Mouse (Mus musculus): ENCODE results near the gene Eif2a. TPM values are rescaled to one million over a fixed set of nuclear protein-coding genes. Genes with fewer than 3 reads are reported as not detected.

The Eif2a gene
- polyA plus RNA-seq, 1 experiment from 2014 or later, result 56.5 TPM

- H3K9ac ChIP-seq, result no peak overlapping the region
- 87% methylated on average over 7 of the region's 7 CpGs for WGBS
Measured at GRCm38 (mm10) chr3:58508020-58508750, 17.4 kb upstream of the Eif2a start.

GRCm38 (mm10) chr3:58511581-58511980, 14.0 kb upstream of the Eif2a start:
- Histone ChIP-seq H3K9me3 (no peaks in the 10 kb centered on the region), H3K27me3 (no peaks in the 10 kb centered on the region), H3K4me1 (no peaks in the 10 kb centered on the region), H3K4me2 (no peak overlapping the region), H3K36me3 (no peaks in the 10 kb centered on the region), H3K9ac (no peak overlapping the region), H3K4me3 (no peak overlapping the region), H3K27ac (no peak overlapping the region)
- ATAC-seq (ENCODE audit: insufficient number of reproducible peaks, insufficient read depth, low FRiP score, low TSS enrichment, low read depth), result no peak

More at GRCm38 (mm10) chr3:58508020-58508750, 17.4 kb upstream of the Eif2a start:
- no peaks in the 10 kb centered on the region for H3K36me3 ChIP-seq
- no peaks in the 10 kb centered on the region for H3K27me3 ChIP-seq
- ATAC-seq (ENCODE audit: insufficient number of reproducible peaks, insufficient read depth, low FRiP score, low TSS enrichment, low read depth), result no peak
- no peak overlapping the region for H3K4me3 ChIP-seq
- H3K4me2 ChIP-seq, result no peak overlapping the region
- no peaks in the 10 kb centered on the region for H3K4me1 ChIP-seq
- H3K27ac ChIP-seq, result no peak overlapping the region
- no peaks in the 10 kb centered on the region for H3K9me3 ChIP-seq

GRCm38 (mm10) chr3:58512740-58513139, 12.9 kb upstream of the Eif2a start:
- no peak for ATAC-seq (ENCODE audit: insufficient number of reproducible peaks, insufficient read depth, low FRiP score, low TSS enrichment, low read depth)
- H3K4me1 ChIP-seq, result no peaks in the 10 kb centered on the region
- no peaks in the 10 kb centered on the region for H3K9me3 ChIP-seq
- H3K27me3 ChIP-seq, result no peaks in the 10 kb centered on the region
- no peaks in the 10 kb centered on the region for H3K36me3 ChIP-seq
- H3K4me3 ChIP-seq, result no peak overlapping the region
- H3K9ac ChIP-seq, result no peak overlapping the region
- H3K27ac ChIP-seq, result no peak overlapping the region
- H3K4me2 ChIP-seq, result no peak overlapping the region
- 80% methylated on average over 3 of the region's 3 CpGs for WGBS

GRCm38 (mm10) chr3:58513483-58513882, 12.1 kb upstream of the Eif2a start:
- no peak overlapping the region for H3K4me3 ChIP-seq
- H3K27ac ChIP-seq, result no peak overlapping the region
- H3K4me2 ChIP-seq, result no peak overlapping the region
- no peaks in the 10 kb centered on the region for H3K27me3 ChIP-seq
- 84% methylated on average over 4 of the region's 4 CpGs for WGBS
- no peaks in the 10 kb centered on the region for H3K4me1 ChIP-seq
- H3K36me3 ChIP-seq, result no peaks in the 10 kb centered on the region
- H3K9ac ChIP-seq, result no peak overlapping the region
- H3K9me3 ChIP-seq, result no peaks in the 10 kb centered on the region
- ATAC-seq (ENCODE audit: insufficient number of reproducible peaks, insufficient read depth, low FRiP score, low TSS enrichment, low read depth), result no peak

- Histone ChIP-seq H3K4me1 (no peaks in the 10 kb centered on the region), H3K9me3 (no peaks in the 10 kb centered on the region), H3K27me3 (no peaks in the 10 kb centered on the region), H3K4me2 (no peak overlapping the region), H3K27ac (no peak overlapping the region), H3K9ac (no peak overlapping the region), H3K36me3 (no peaks in the 10 kb centered on the region; the same call in 1 of the 2 replicates), H3K4me3 (no peak overlapping the region)
- ATAC-seq (ENCODE audit: insufficient number of reproducible peaks, insufficient read depth, low FRiP score, low TSS enrichment, low read depth), result no peak
- 62% methylated on average over 1 of the region's 1 CpGs for WGBS
Measured at GRCm38 (mm10) chr3:58515947-58516601, 9.5 kb upstream of the Eif2a start.

- H3K4me2 ChIP-seq, result no peak overlapping the region
- H3K27me3 ChIP-seq, result no peaks in the 10 kb centered on the region
- peaks cover 5% of the 10 kb centered on the region for H3K36me3 ChIP-seq
- no peak overlapping the region for H3K27ac ChIP-seq
- WGBS, result 68% methylated on average over 7 of the region's 7 CpGs
- no peak overlapping the region for H3K9ac ChIP-seq
- no peak for ATAC-seq (ENCODE audit: insufficient number of reproducible peaks, insufficient read depth, low FRiP score, low TSS enrichment, low read depth)
- no peak overlapping the region for H3K4me3 ChIP-seq
- H3K4me1 ChIP-seq, result no peaks in the 10 kb centered on the region
- no peaks in the 10 kb centered on the region for H3K9me3 ChIP-seq
Measured at GRCm38 (mm10) chr3:58516602-58516976, 9.0 kb upstream of the Eif2a start.

GRCm38 (mm10) chr3:58517258-58517657, 8.4 kb upstream of the Eif2a start:
- H3K4me1 ChIP-seq, result no peaks in the 10 kb centered on the region
- no peak overlapping the region for H3K4me2 ChIP-seq
- peaks cover 8% of the 10 kb centered on the region for H3K36me3 ChIP-seq
- H3K9ac ChIP-seq, result no peak overlapping the region
- H3K9me3 ChIP-seq, result no peaks in the 10 kb centered on the region
- WGBS, result 66% methylated on average over 5 of the region's 5 CpGs
- H3K27me3 ChIP-seq, result no peaks in the 10 kb centered on the region
- H3K4me3 ChIP-seq, result no peak overlapping the region
- H3K27ac ChIP-seq, result no peak overlapping the region
- ATAC-seq (ENCODE audit: insufficient number of reproducible peaks, insufficient read depth, low FRiP score, low TSS enrichment, low read depth), result no peak

DNA sequence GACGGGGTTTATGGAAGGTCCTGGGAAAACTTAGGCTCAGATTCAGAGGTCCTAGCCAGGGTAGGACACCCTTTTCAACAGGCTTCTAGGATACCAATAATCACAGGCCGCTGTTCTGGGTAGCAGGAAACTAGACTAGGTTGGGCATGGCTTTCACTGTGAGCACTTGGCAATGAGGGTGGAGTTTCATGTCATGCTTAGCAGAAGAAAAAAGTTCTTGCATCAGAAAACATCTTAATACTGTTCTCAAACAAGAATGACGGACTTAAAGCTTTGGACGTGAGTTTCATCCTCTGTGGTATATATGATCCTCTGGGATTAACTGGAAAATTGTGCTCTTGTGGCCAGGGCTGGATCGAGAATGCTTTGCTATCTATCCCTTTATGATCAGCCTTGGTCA, 7.8 kb upstream of the Eif2a start:
- H3K4me3 ChIP-seq, result no peak overlapping the region
- 75% methylated on average over 5 of the region's 5 CpGs for WGBS

GRCm38 (mm10) chr3:58518962-58519361, 6.7 kb upstream of the Eif2a start:
- Histone ChIP-seq H3K4me3 (no peak overlapping the region), H3K4me1 (peaks cover 6% of the 10 kb centered on the region; the same call in 1 of the 2 replicates), H3K9ac (no peak overlapping the region), H3K27me3 (no peaks in the 10 kb centered on the region), H3K9me3 (no peaks in the 10 kb centered on the region), H3K36me3 (peaks cover 24% of the 10 kb centered on the region), H3K4me2 (no peak overlapping the region), H3K27ac (no peak overlapping the region)
- 88% methylated on average over 2 of the region's 2 CpGs for WGBS
- no peak for ATAC-seq (ENCODE audit: insufficient number of reproducible peaks, insufficient read depth, low FRiP score, low TSS enrichment, low read depth)

More for the DNA sequence above, 7.8 kb upstream of the Eif2a start:
- peaks cover 14% of the 10 kb centered on the region for H3K36me3 ChIP-seq
- H3K27ac ChIP-seq, result no peak overlapping the region
- H3K4me2 ChIP-seq, result no peak overlapping the region
- no peaks in the 10 kb centered on the region for H3K4me1 ChIP-seq
- H3K9ac ChIP-seq, result no peak overlapping the region
- H3K27me3 ChIP-seq, result no peaks in the 10 kb centered on the region
- ATAC-seq (ENCODE audit: insufficient number of reproducible peaks, insufficient read depth, low FRiP score, low TSS enrichment, low read depth), result no peak
- no peaks in the 10 kb centered on the region for H3K9me3 ChIP-seq

GRCm38 (mm10) chr3:58519536-58519935, 6.1 kb upstream of the Eif2a start:
- Histone ChIP-seq H3K9me3 (no peaks in the 10 kb centered on the region), H3K9ac (no peak overlapping the region), H3K4me2 (no peak overlapping the region), H3K36me3 (peaks cover 24% of the 10 kb centered on the region), H3K27ac (no peak overlapping the region), H3K4me1 (peaks cover 9% of the 10 kb centered on the region; the same call in 1 of the 2 replicates), H3K4me3 (no peak overlapping the region), H3K27me3 (no peaks in the 10 kb centered on the region)
- 72% methylated on average over 3 of the region's 3 CpGs for WGBS
- no peak for ATAC-seq (ENCODE audit: insufficient number of reproducible peaks, insufficient read depth, low FRiP score, low TSS enrichment, low read depth)

- Histone ChIP-seq H3K4me1 (peaks cover 9% of the 10 kb centered on the region; the same call in 1 of the 2 replicates), H3K27ac (no peak overlapping the region), H3K36me3 (peaks cover 24% of the 10 kb centered on the region), H3K4me2 (no peak overlapping the region), H3K9me3 (no peaks in the 10 kb centered on the region), H3K27me3 (no peaks in the 10 kb centered on the region), H3K9ac (no peak overlapping the region), H3K4me3 (no peak overlapping the region)
- WGBS, result 71% methylated on average over 6 of the region's 6 CpGs
- no peak for ATAC-seq (ENCODE audit: insufficient number of reproducible peaks, insufficient read depth, low FRiP score, low TSS enrichment, low read depth)
Measured at GRCm38 (mm10) chr3:58520286-58520685, 5.3 kb upstream of the Eif2a start.

- no peak overlapping the region for H3K9ac ChIP-seq
- no peak for ATAC-seq (ENCODE audit: insufficient number of reproducible peaks, insufficient read depth, low FRiP score, low TSS enrichment, low read depth)
- H3K27ac ChIP-seq, result no peak overlapping the region
- H3K9me3 ChIP-seq, result no peaks in the 10 kb centered on the region
- H3K4me2 ChIP-seq, result no peak overlapping the region
- no peak overlapping the region for H3K4me3 ChIP-seq
- H3K36me3 ChIP-seq, result peaks cover 24% of the 10 kb centered on the region
- H3K4me1 ChIP-seq, result peaks cover 10% of the 10 kb centered on the region; the same call in 1 of the 2 replicates
- WGBS, result 80% methylated on average over 2 of the region's 2 CpGs
- no peaks in the 10 kb centered on the region for H3K27me3 ChIP-seq
Measured at GRCm38 (mm10) chr3:58521361-58521760, 4.3 kb upstream of the Eif2a start.

All from embryonic facial prominence, embryonic 13.5 days (tissue).